Mouse (Mus musculus): ENCODE results near the gene Fibin.

Fibin gene

GRCm38 (mm10) chr2:110314509-110315155 is 48.4 kb downstream of the Fibin start, which contains the start of gene Bbox1:
TSS of gene Bbox1 (minus strand) at chr2:110314560.
- no peak for DNase-seq (ENCODE audit: low spot score in 2 of 2)

- DNase-seq (ENCODE audit: low spot score in 2 of 2) = no peak
Measured at GRCm38 (mm10) chr2:110314074-110314473, 48.9 kb downstream of the Fibin start.

GRCm38 (mm10) chr2:110313305-110313824 is 49.6 kb downstream of the Fibin start:
- no peak for DNase-seq (ENCODE audit: low spot score in 2 of 2)

Measured in frontal cortex, postnatal 14 days (tissue).